8 mouse cellular contexts compared by ENCODE assay signal in the genomic region with DNA sequence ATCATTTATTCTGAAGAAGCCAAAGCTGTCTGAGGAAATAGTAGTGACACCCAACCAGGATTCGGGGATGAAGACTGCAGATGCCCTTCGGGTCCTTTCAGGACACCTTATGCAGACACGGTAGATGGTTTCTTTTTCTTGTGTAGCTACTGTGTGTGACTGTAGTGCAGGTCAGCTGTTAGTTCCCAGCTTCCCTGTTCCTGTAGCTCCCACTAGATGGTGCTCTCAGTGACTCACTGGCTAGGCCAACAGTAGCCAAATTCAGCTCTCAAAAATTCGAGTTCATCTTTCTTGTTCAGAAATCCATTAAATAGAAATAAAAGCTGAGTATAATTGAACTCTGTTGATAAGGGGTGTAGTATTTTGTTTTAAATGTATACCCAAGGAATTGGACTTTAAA. TPM values are rescaled to one million over a fixed set of nuclear protein-coding genes. Genes with fewer than 3 reads are reported as not detected.
DNase-seq lines count a peak whose midpoint lies in the region; ATAC-seq and TF ChIP-seq lines count a peak whose summit lies in the region.

No protein-coding gene starts in this region.

- H3K27me3 ChIP-seq in forebrain, embryonic 11.5 days (ENCODE audit: control insufficient read depth, insufficient read depth, low read length): no peaks in the 10 kb centered on the region
- no peaks in the 10 kb centered on the region for H3K27me3 ChIP-seq in forebrain, embryonic 10.5 days (ENCODE audit: poor library complexity, severe bottlenecking)
- no peaks in the 10 kb centered on the region for H3K27me3 ChIP-seq in midbrain, embryonic 14.5 days (ENCODE audit: control insufficient read depth, insufficient read depth, low read length)
- no peaks in the 10 kb centered on the region for H3K27me3 ChIP-seq in midbrain, embryonic 10.5 days (ENCODE audit: low read depth, poor library complexity, severe bottlenecking)

- no peak for TF ChIP-seq POLR2A in cortical plate, adult 2 months (IDR thresholded peaks at IDR 0.05; ENCODE audit: extremely low read depth, insufficient read depth, low read length)

- intact Hi-C loops in left cerebral cortex, postnatal 4 days (cut with DNase I): no loop called here

- H3K36me3 ChIP-seq in forebrain, embryonic 11.5 days (ENCODE audit: control insufficient read depth, insufficient read depth, low read length): peaks cover 22% of the 10 kb centered on the region
- H3K36me3 ChIP-seq in forebrain, embryonic 10.5 days (replicated peaks): peaks cover 99% of the 10 kb centered on the region
- peaks cover 84% of the 10 kb centered on the region for H3K36me3 ChIP-seq in midbrain, embryonic 14.5 days (ENCODE audit: control insufficient read depth, insufficient read depth, low read length)
- H3K36me3 ChIP-seq in midbrain, embryonic 10.5 days: peaks cover 99% of the 10 kb centered on the region

- no peak for DNase-seq in forebrain, embryonic 11.5 days (ENCODE audit: low spot score)
- DNase-seq in forebrain, embryonic 10.5 days (ENCODE audit: extremely low spot score, low spot score): no peak
- peak; percentile 69 for DNase-seq in midbrain, embryonic 14.5 days
- DNase-seq in midbrain, embryonic 10.5 days (ENCODE audit: low spot score): no peak
- peak; percentile 10 for DNase-seq in left cerebral cortex, postnatal 4 days
- peak; percentile 18 for DNase-seq in thymus, postnatal 25 days
- no peak for DNase-seq in urinary bladder, postnatal 36 days (ENCODE audit: low spot score in 2 of 2)

- H3K9me3 ChIP-seq in forebrain, embryonic 11.5 days (ENCODE audit: control insufficient read depth, low read length): no peaks in the 10 kb centered on the region
- H3K9me3 ChIP-seq in forebrain, embryonic 10.5 days: no peaks in the 10 kb centered on the region; the same call in 1 of the 2 replicates
- H3K9me3 ChIP-seq in midbrain, embryonic 14.5 days (ENCODE audit: control insufficient read depth, low read length): no peaks in the 10 kb centered on the region
- H3K9me3 ChIP-seq in midbrain, embryonic 10.5 days (replicated peaks): no peaks in the 10 kb centered on the region

- WGBS in forebrain, embryonic 11.5 days: 84% methylated on average over 4 of the region's 4 CpGs
- WGBS in forebrain, embryonic 10.5 days: 89% methylated on average over 4 of the region's 4 CpGs
- WGBS in midbrain, embryonic 14.5 days: 88% methylated on average over 4 of the region's 4 CpGs
- 84% methylated on average over 4 of the region's 4 CpGs for WGBS in midbrain, embryonic 10.5 days

- H3K27ac ChIP-seq in forebrain, embryonic 11.5 days (ENCODE audit: low read depth, low read length): no peak overlapping the region
- H3K27ac ChIP-seq in forebrain, embryonic 10.5 days: no peak overlapping the region
- no peak overlapping the region for H3K27ac ChIP-seq in midbrain, embryonic 14.5 days (replicated peaks; ENCODE audit: low read depth, low read length)
- no peak overlapping the region for H3K27ac ChIP-seq in midbrain, embryonic 10.5 days (replicated peaks)
- no peak overlapping the region for H3K27ac ChIP-seq in cortical plate, adult 2 months (ENCODE audit: insufficient read depth, low read length)

- TF ChIP-seq CTCF in cortical plate, adult 2 months (IDR thresholded peaks at IDR 0.05; ENCODE audit: extremely low read depth, insufficient read depth, low read length): peak; percentile 65

- 0 out of 2 replicates have a peak, but pooled peaks have one; percentile 53 for ATAC-seq in forebrain, embryonic 11.5 days (replicated peaks; ENCODE audit: low FRiP score)
- no peak for ATAC-seq in midbrain, embryonic 14.5 days (ENCODE audit: low FRiP score, low TSS enrichment)

- no peak overlapping the region for H3K4me3 ChIP-seq in forebrain, embryonic 11.5 days (ENCODE audit: low read depth, low read length)
- H3K4me3 ChIP-seq in forebrain, embryonic 10.5 days: no peak overlapping the region
- no peak overlapping the region for H3K4me3 ChIP-seq in midbrain, embryonic 14.5 days (replicated peaks; ENCODE audit: low read depth, low read length)
- H3K4me3 ChIP-seq in midbrain, embryonic 10.5 days: no peak overlapping the region
- no peak overlapping the region for H3K4me3 ChIP-seq in cortical plate, adult 2 months (ENCODE audit: insufficient read depth, low read length)

- H3K9ac ChIP-seq in forebrain, embryonic 11.5 days (ENCODE audit: low read length): no peak overlapping the region
- H3K9ac ChIP-seq in midbrain, embryonic 14.5 days (replicated peaks; ENCODE audit: low read length): no peak overlapping the region

- H3K4me2 ChIP-seq in forebrain, embryonic 11.5 days (ENCODE audit: low read depth, low read length, severe bottlenecking): no peak overlapping the region
- no peak overlapping the region for H3K4me2 ChIP-seq in midbrain, embryonic 14.5 days (ENCODE audit: low read length)

- no peaks in the 10 kb centered on the region for H3K4me1 ChIP-seq in forebrain, embryonic 11.5 days (replicated peaks; ENCODE audit: control insufficient read depth, insufficient read depth, low read length)
- no peaks in the 10 kb centered on the region for H3K4me1 ChIP-seq in forebrain, embryonic 10.5 days
- no peaks in the 10 kb centered on the region for H3K4me1 ChIP-seq in midbrain, embryonic 14.5 days (ENCODE audit: control insufficient read depth, insufficient read depth, low read length)
- no peaks in the 10 kb centered on the region for H3K4me1 ChIP-seq in midbrain, embryonic 10.5 days
- no peaks in the 10 kb centered on the region; the same call in none of the 2 replicates for H3K4me1 ChIP-seq in cortical plate, adult 2 months (ENCODE audit: control insufficient read depth, insufficient read depth, low read length)

RNA-seq across cellular contexts. Expression of gene Zc3h14, which starts 32.4 kb away (rescaled TPM):
- 176 and 179 TPM in 2 replicates for polyA plus RNA-seq in forebrain, embryonic 11.5 days (2014; fragmentation: Nextera tagmentation; extraction: Ambion mirVana)
- 133 and 141 TPM in 2 replicates for polyA plus RNA-seq in forebrain, embryonic 10.5 days (2016; fragmentation: Nextera tagmentation; extraction: Ambion mirVana)
- polyA plus RNA-seq in midbrain, embryonic 14.5 days (2014; fragmentation: Nextera tagmentation; extraction: Ambion mirVana): 99.5 and 135 TPM in 2 replicates
- 135 and 139 TPM in 2 replicates for polyA plus RNA-seq in midbrain, embryonic 10.5 days (2016; fragmentation: Nextera tagmentation; extraction: Ambion mirVana)
- 119 TPM in 2 replicates for polyA plus RNA-seq in cortical plate, adult 2 months (2012; rRNA removed)
- total RNA-seq in left cerebral cortex, postnatal 4 days (2021): 100 to 1,000 TPM; 122 to 123 TPM

RNA-seq across cellular contexts. Expression of gene Ptpn21, which starts 41.9 kb away (rescaled TPM):
- polyA plus RNA-seq in forebrain, embryonic 11.5 days (2014; fragmentation: Nextera tagmentation; extraction: Ambion mirVana): 12.0 and 12.8 TPM in 2 replicates
- polyA plus RNA-seq in forebrain, embryonic 10.5 days (2016; fragmentation: Nextera tagmentation; extraction: Ambion mirVana): 7.4 TPM in 2 replicates
- 3.9 and 5.4 TPM in 2 replicates for polyA plus RNA-seq in midbrain, embryonic 14.5 days (2014; fragmentation: Nextera tagmentation; extraction: Ambion mirVana)
- 5.6 and 7.2 TPM in 2 replicates for polyA plus RNA-seq in midbrain, embryonic 10.5 days (2016; fragmentation: Nextera tagmentation; extraction: Ambion mirVana)
- 8.5 and 10.6 TPM in 2 replicates for polyA plus RNA-seq in cortical plate, adult 2 months (2012; rRNA removed)
- total RNA-seq in left cerebral cortex, postnatal 4 days (2021): 1 to 10 TPM; 7.3 to 8.4 TPM

Comparison
In these comparisons a context has a peak if more than half of its experiments do, and no peak if none do; other contexts are left out.
1. DNase-seq: peak in midbrain, embryonic 14.5 days (single experiment), left cerebral cortex, postnatal 4 days (single experiment) and thymus, postnatal 25 days (single experiment); none in forebrain, embryonic 11.5 days (single experiment), forebrain, embryonic 10.5 days (single experiment), midbrain, embryonic 10.5 days (single experiment) and urinary bladder, postnatal 36 days (0 of 2).